Mouse (Mus musculus) ES-E14 (cell line): ENCODE data around the gene Wdr76.
"Not testable (repeated sequence)": the region's sequence is repeated elsewhere in the genome, so short reads cannot be mapped to it uniquely, and the experiment has no call there.

ENCODE experiments used
- CHD2 ChIP-seq: IDR thresholded peaks from 2 replicates; pipeline ENCODE4 v1.6.1; 2014; ENCODE audit warnings: mild to moderate bottlenecking, low read depth, low read length, inconsistent platforms
- HCFC1 ChIP-seq: IDR thresholded peaks from 2 replicates; pipeline ENCODE4 v1.6.1; 2012; ENCODE audit warnings: low read length, inconsistent platforms, borderline replicate concordance; ENCODE audit not compliant: insufficient read depth
- ZC3H11A ChIP-seq: IDR thresholded peaks from 2 replicates; pipeline ENCODE4 v1.6.1; 2012; ENCODE audit warnings: low read depth, mild to moderate bottlenecking, inconsistent platforms, low read length, borderline replicate concordance
- ZNF384 ChIP-seq: IDR thresholded peaks from 2 replicates; pipeline ENCODE4 v1.6.1; 2012; ENCODE audit warnings: low read depth, low read length, inconsistent platforms

GRCm38 (mm10) chr2:121472783-121473182 is 33.7 kb upstream of the Wdr76 start:
- TF ChIP-seq ZNF384, CHD2, HCFC1, ZC3H11A: not testable (repeated sequence)
